Mouse (Mus musculus) retina, postnatal 7 days (tissue): ENCODE results near the gene Gm21882.
"Not testable (repeated sequence)": the region's sequence is repeated elsewhere in the genome, so short reads cannot be mapped to it uniquely, and the experiment has no call there.

Source experiments
- DNase-seq: peaks from one replicate; pipeline ENCODE4 v3.0.0-alpha.2; 2012; ENCODE audit warnings: low read depth, low spot score

Gm21882 gene

DNA sequence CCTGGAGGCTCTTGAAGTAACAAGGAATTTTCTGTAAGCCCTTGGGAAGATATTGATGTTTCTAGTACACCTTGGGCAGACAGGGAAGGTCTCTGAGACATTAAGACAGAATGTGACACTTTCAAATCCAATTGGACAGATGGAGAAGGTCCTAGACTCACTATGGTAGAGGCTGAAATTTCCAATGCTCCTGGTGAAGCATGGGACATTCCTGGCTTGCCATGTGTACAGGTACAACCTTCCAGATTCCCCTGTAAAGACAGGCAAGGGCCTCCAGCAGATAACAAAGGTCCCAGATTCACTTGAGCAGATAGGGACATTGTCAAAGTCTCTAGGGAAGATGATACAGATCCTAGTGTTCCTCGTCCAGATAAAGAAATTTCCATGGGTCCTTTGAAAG is at the start of gene Gm21882:
Gene Gm21882 (minus strand): TSS at position 101 of the 400 bp plus-strand sequence.
- DNase-seq = not testable (repeated sequence)
